Mouse (Mus musculus): ENCODE measurements around the gene Adap1. TPM values are rescaled to one million over a fixed set of nuclear protein-coding genes. Genes with fewer than 3 reads are reported as not detected.

The Adap1 gene
- polyA plus RNA-seq, 1 experiment from 2014 or later, result 0.63 TPM

GRCm38 (mm10) chr5:139364911-139365571 is 39.6 kb upstream of the Adap1 start:
- 8% methylated on average over 5 of the region's 5 CpGs for WGBS
- Histone ChIP-seq H3K9ac (peak overlapping the region; percentile 52; the same call in 1 of the 2 replicates), H3K9me3 (no peaks in the 10 kb centered on the region)

GRCm38 (mm10) chr5:139364260-139364910 is 39.0 kb upstream of the Adap1 start:
- ATAC-seq (ENCODE audit: insufficient number of reproducible peaks, insufficient read depth, low FRiP score, low TSS enrichment, low read depth), result no peak
- peak overlapping the region; percentile 52; the same call in 1 of the 2 replicates for H3K9ac ChIP-seq
- 0 out of 2 replicates have a peak, but pooled peaks cover 9% of the 10 kb centered on the region for H3K36me3 ChIP-seq
- H3K27me3 ChIP-seq, result no peaks in the 10 kb centered on the region
- H3K4me3 ChIP-seq, result no peak overlapping the region
- H3K4me1 ChIP-seq, result peaks cover 22% of the 10 kb centered on the region
- H3K4me2 ChIP-seq, result peak overlapping the region; percentile 48
- 11% methylated on average over 12 of the region's 12 CpGs for WGBS
- no peaks in the 10 kb centered on the region for H3K9me3 ChIP-seq
- peak overlapping the region; percentile 80 for H3K27ac ChIP-seq

More at GRCm38 (mm10) chr5:139364911-139365571, 39.6 kb upstream of the Adap1 start:
- peaks cover 26% of the 10 kb centered on the region for H3K4me1 ChIP-seq
- 0 out of 2 replicates have a peak, but pooled peaks cover 9% of the 10 kb centered on the region for H3K36me3 ChIP-seq
- peak overlapping the region; percentile 48 for H3K4me2 ChIP-seq
- H3K4me3 ChIP-seq, result no peak overlapping the region
- peak overlapping the region; percentile 80 for H3K27ac ChIP-seq
- H3K27me3 ChIP-seq, result no peaks in the 10 kb centered on the region
- no peak for ATAC-seq (ENCODE audit: insufficient number of reproducible peaks, insufficient read depth, low FRiP score, low TSS enrichment, low read depth)

GRCm38 (mm10) chr5:139363858-139364257 is 38.4 kb upstream of the Adap1 start:
- Histone ChIP-seq H3K36me3 (peaks cover 9% of the 10 kb centered on the region; the same call in 1 of the 2 replicates), H3K4me2 (no peak overlapping the region), H3K4me3 (no peak overlapping the region), H3K9ac (no peak overlapping the region), H3K27ac (no peak overlapping the region), H3K4me1 (peaks cover 22% of the 10 kb centered on the region), H3K27me3 (no peaks in the 10 kb centered on the region), H3K9me3 (no peaks in the 10 kb centered on the region)
- 69% methylated on average over 7 of the region's 7 CpGs for WGBS
- no peak for ATAC-seq (ENCODE audit: insufficient number of reproducible peaks, insufficient read depth, low FRiP score, low TSS enrichment, low read depth)

GRCm38 (mm10) chr5:139359244-139359643 is 33.8 kb upstream of the Adap1 start:
- 93% methylated on average over 5 of the region's 5 CpGs for WGBS
- no peaks in the 10 kb centered on the region for H3K9me3 ChIP-seq
- H3K9ac ChIP-seq, result no peak overlapping the region
- no peak overlapping the region for H3K27ac ChIP-seq
- H3K4me1 ChIP-seq, result peaks cover 19% of the 10 kb centered on the region
- no peaks in the 10 kb centered on the region for H3K27me3 ChIP-seq
- ATAC-seq (ENCODE audit: insufficient number of reproducible peaks, insufficient read depth, low FRiP score, low TSS enrichment, low read depth), result no peak
- no peak overlapping the region for H3K4me2 ChIP-seq
- no peak overlapping the region for H3K4me3 ChIP-seq
- peaks cover 13% of the 10 kb centered on the region; the same call in 1 of the 2 replicates for H3K36me3 ChIP-seq

- Histone ChIP-seq H3K9me3 (no peaks in the 10 kb centered on the region), H3K36me3 (peaks cover 11% of the 10 kb centered on the region; the same call in 1 of the 2 replicates), H3K9ac (no peak overlapping the region), H3K4me1 (peaks cover 24% of the 10 kb centered on the region), H3K4me3 (no peak overlapping the region), H3K27ac (no peak overlapping the region), H3K27me3 (no peaks in the 10 kb centered on the region), H3K4me2 (no peak overlapping the region)
- no peak for ATAC-seq (ENCODE audit: insufficient number of reproducible peaks, insufficient read depth, low FRiP score, low TSS enrichment, low read depth)
- WGBS, result 79% methylated on average over 2 of the region's 2 CpGs
Measured at GRCm38 (mm10) chr5:139358653-139359052, 33.2 kb upstream of the Adap1 start.

- Histone ChIP-seq H3K4me2 (no peak overlapping the region), H3K27ac (no peak overlapping the region), H3K4me3 (no peak overlapping the region), H3K9ac (0 out of 2 replicates have a peak overlapping the region, but pooled peaks have one; percentile 40), H3K27me3 (no peaks in the 10 kb centered on the region), H3K4me1 (peaks cover 36% of the 10 kb centered on the region), H3K9me3 (no peaks in the 10 kb centered on the region), H3K36me3 (peaks cover 4% of the 10 kb centered on the region; the same call in 1 of the 2 replicates)
- no peak for ATAC-seq (ENCODE audit: insufficient number of reproducible peaks, insufficient read depth, low FRiP score, low TSS enrichment, low read depth)
- WGBS, result 43% methylated on average over 19 of the region's 19 CpGs
Measured at GRCm38 (mm10) chr5:139355235-139355772, 29.9 kb upstream of the Adap1 start.

- Histone ChIP-seq H3K4me3 (peak overlapping the region; percentile 29), H3K36me3 (peaks cover 4% of the 10 kb centered on the region; the same call in 1 of the 2 replicates), H3K9ac (peak overlapping the region; percentile 21; the same call in 1 of the 2 replicates), H3K27me3 (no peaks in the 10 kb centered on the region), H3K4me2 (peak overlapping the region; percentile 34), H3K27ac (no peak overlapping the region), H3K4me1 (peaks cover 40% of the 10 kb centered on the region), H3K9me3 (no peaks in the 10 kb centered on the region)
- 74% methylated on average over 11 of the region's 11 CpGs for WGBS
- ATAC-seq (ENCODE audit: insufficient number of reproducible peaks, insufficient read depth, low FRiP score, low TSS enrichment, low read depth), result no peak
Measured at GRCm38 (mm10) chr5:139353946-139354345, 28.5 kb upstream of the Adap1 start.

GRCm38 (mm10) chr5:139353496-139353895 is 28.1 kb upstream of the Adap1 start:
- peaks cover 4% of the 10 kb centered on the region; the same call in 1 of the 2 replicates for H3K36me3 ChIP-seq
- peak overlapping the region; percentile 45 for H3K4me2 ChIP-seq
- no peaks in the 10 kb centered on the region for H3K9me3 ChIP-seq
- H3K4me3 ChIP-seq, result peak overlapping the region; percentile 29
- peak overlapping the region; percentile 66 for H3K27ac ChIP-seq
- WGBS, result 58% methylated on average over 10 of the region's 10 CpGs
- ATAC-seq (ENCODE audit: insufficient number of reproducible peaks, insufficient read depth, low FRiP score, low TSS enrichment, low read depth), result no peak
- peaks cover 40% of the 10 kb centered on the region for H3K4me1 ChIP-seq
- H3K27me3 ChIP-seq, result no peaks in the 10 kb centered on the region
- peak overlapping the region; percentile 7; the same call in 1 of the 2 replicates for H3K9ac ChIP-seq

GRCm38 (mm10) chr5:139352317-139352716 is 26.9 kb upstream of the Adap1 start, which contains the start of gene Cyp2w1:
Cyp2w1 (plus strand) TSS chr5:139352617.
- H3K4me3 ChIP-seq, result peak within 1 kb of the TSS; percentile 29
- H3K4me1 ChIP-seq, result peaks cover 40% of the 10 kb centered on the region
- H3K36me3 ChIP-seq, result no peaks in the 10 kb centered on the region
- ATAC-seq (ENCODE audit: insufficient number of reproducible peaks, insufficient read depth, low FRiP score, low TSS enrichment, low read depth), result no peak
- no peaks in the 10 kb centered on the region for H3K9me3 ChIP-seq
- no peaks in the 10 kb centered on the region for H3K27me3 ChIP-seq
- H3K9ac ChIP-seq, result peak within 1 kb of the TSS; percentile 44
- peak within 1 kb of the TSS; percentile 87 for H3K27ac ChIP-seq
- H3K4me2 ChIP-seq, result peak within 1 kb of the TSS; percentile 45
- 47% methylated on average over 6 of the region's 6 CpGs for WGBS

- Histone ChIP-seq H3K36me3 (no peaks in the 10 kb centered on the region), H3K4me1 (peaks cover 44% of the 10 kb centered on the region), H3K4me3 (0 out of 2 replicates have a peak overlapping the region, but pooled peaks have one; percentile 1), H3K9me3 (no peaks in the 10 kb centered on the region), H3K27ac (peak overlapping the region; percentile 87), H3K9ac (peak overlapping the region; percentile 44), H3K4me2 (peak overlapping the region; percentile 45), H3K27me3 (no peaks in the 10 kb centered on the region)
- WGBS, result 18% methylated on average over 8 of the region's 8 CpGs
- peak; percentile 18; the same call in 1 of the 2 replicates for ATAC-seq (ENCODE audit: insufficient number of reproducible peaks, insufficient read depth, low FRiP score, low TSS enrichment, low read depth)
Measured at GRCm38 (mm10) chr5:139351628-139352027, 26.2 kb upstream of the Adap1 start.

- 0 out of 2 replicates have a peak within 1 kb of the TSS, but pooled peaks have one; percentile 29 for H3K4me3 ChIP-seq
- no peak for ATAC-seq (ENCODE audit: insufficient number of reproducible peaks, insufficient read depth, low FRiP score, low TSS enrichment, low read depth)
- peak within 1 kb of the TSS; percentile 45 for H3K4me2 ChIP-seq
- H3K9ac ChIP-seq, result peak within 1 kb of the TSS; percentile 44
- no peaks in the 10 kb centered on the region for H3K27me3 ChIP-seq
- 54% methylated on average over 5 of the region's 5 CpGs for WGBS
- H3K9me3 ChIP-seq, result no peaks in the 10 kb centered on the region
- H3K27ac ChIP-seq, result peak within 1 kb of the TSS; percentile 87
- H3K4me1 ChIP-seq, result peaks cover 44% of the 10 kb centered on the region
- no peaks in the 10 kb centered on the region for H3K36me3 ChIP-seq
Measured at GRCm38 (mm10) chr5:139351134-139351533, 25.7 kb upstream of the Adap1 start, which contains the start of gene Cox19. Cox19 (minus strand) TSS chr5:139351418.

Measured in embryonic facial prominence, embryonic 13.5 days (tissue).